Mouse (Mus musculus) myocyte (in vitro differentiated cells): ENCODE data around the gene Slc17a8. TPM values are rescaled to one million over a fixed set of nuclear protein-coding genes. Genes with fewer than 3 reads are reported as not detected.

Experiments used
- H3K27me3 ChIP-seq: one replicate; pipeline ENCODE4 v1.6.1; 2011; ENCODE audit not compliant: control insufficient read depth, insufficient read depth, insufficient read length
- H3K36me3 ChIP-seq: one replicate; pipeline ENCODE4 v1.6.1; 2011; ENCODE audit not compliant: control insufficient read depth, insufficient read depth
- H3K4me2 ChIP-seq: one replicate; pipeline ENCODE4 v1.6.1; 2011; ENCODE audit warnings: low read depth, control low read depth
- H3K4me3 ChIP-seq: one replicate; pipeline ENCODE4 v1.5.1; 2011; ENCODE audit warnings: mild to moderate bottlenecking, control low read depth, moderate library complexity
- H3K79me2 ChIP-seq: one replicate; pipeline ENCODE4 v1.6.1; 2011; ENCODE audit not compliant: control insufficient read depth, insufficient read depth
- H3ac ChIP-seq: one replicate; pipeline ENCODE4 v1.6.1; 2011; ENCODE audit not compliant: control insufficient read depth, insufficient read length
- CEBPB ChIP-seq: IDR thresholded peaks from 2 replicates; pipeline ENCODE4 v1.6.1; 2011; ENCODE audit warnings: mild to moderate bottlenecking, moderate library complexity; ENCODE audit not compliant: poor library complexity, insufficient read depth, severe bottlenecking
- E2F4 ChIP-seq: IDR thresholded peaks from one replicate; pipeline ENCODE4 v1.6.1; 2011; ENCODE audit warnings: mild to moderate bottlenecking, control low read depth, moderate library complexity; ENCODE audit not compliant: insufficient read depth
- MAX ChIP-seq: IDR thresholded peaks from one replicate; pipeline ENCODE4 v1.6.1; 2011; ENCODE audit warnings: low read depth, mild to moderate bottlenecking, control low read depth
- MYOD1 ChIP-seq, 3 experiments: IDR thresholded peaks; one replicate each; pipeline ENCODE4 v1.6.1; 2011; ENCODE audit warnings: control low read depth in 2 of 3, low read depth in 2 of 3, mild to moderate bottlenecking in 2 of 3, moderate library complexity in 1 of 3; ENCODE audit not compliant: insufficient read length in 2 of 3, control insufficient read depth in 1 of 3
- MYOG ChIP-seq, 3 experiments: IDR thresholded peaks; one replicate each; pipeline ENCODE4 v1.6.1; 2011; ENCODE audit warnings: control low read depth in 2 of 3, low read depth in 2 of 3, mild to moderate bottlenecking in 2 of 3; ENCODE audit not compliant: insufficient read length in 2 of 3, control insufficient read depth in 1 of 3, insufficient read depth in 1 of 3
- POLR2A ChIP-seq: IDR thresholded peaks from one replicate; pipeline ENCODE4 v1.6.1; 2011; ENCODE audit warnings: low read depth, mild to moderate bottlenecking, control low read depth, moderate library complexity; ENCODE audit not compliant: insufficient read length
- POLR2AphosphoS2 ChIP-seq: IDR thresholded peaks from one replicate; pipeline ENCODE4 v1.6.1; 2011; ENCODE audit warnings: low read depth, control low read depth; ENCODE audit not compliant: insufficient read length
- REST ChIP-seq: IDR thresholded peaks from one replicate; pipeline ENCODE4 v1.6.1; 2011; ENCODE audit warnings: mild to moderate bottlenecking, control low read depth, moderate library complexity; ENCODE audit not compliant: insufficient read depth, insufficient read length
- SRF ChIP-seq: IDR thresholded peaks from one replicate; pipeline ENCODE4 v1.6.1; 2011; ENCODE audit warnings: low read depth; ENCODE audit not compliant: control insufficient read depth, insufficient read length
- TCF12 ChIP-seq: IDR thresholded peaks from one replicate; pipeline ENCODE4 v1.6.1; 2011; ENCODE audit warnings: mild to moderate bottlenecking, control low read depth; ENCODE audit not compliant: poor library complexity, insufficient read depth, severe bottlenecking
- TCF3 ChIP-seq: IDR thresholded peaks from one replicate; pipeline ENCODE4 v1.6.1; 2011; ENCODE audit warnings: low read depth, control low read depth; ENCODE audit not compliant: insufficient read length
- USF1 ChIP-seq: IDR thresholded peaks from one replicate; pipeline ENCODE4 v1.6.1; 2011; ENCODE audit warnings: low read depth, mild to moderate bottlenecking, control low read depth, moderate library complexity
- polyA plus RNA-seq: library from polyadenylated mRNA; unstranded; fragments of >200 nt; fragmentation: generic; extraction: Trizol; gene quantifications from one replicate; pipeline ENCODE4 v1.2.1, GENCODE M21; 2012; ENCODE audit warnings: missing spikeins

Gene Slc17a8
- polyA plus RNA-seq, 1 experiment, result not detected

DNA sequence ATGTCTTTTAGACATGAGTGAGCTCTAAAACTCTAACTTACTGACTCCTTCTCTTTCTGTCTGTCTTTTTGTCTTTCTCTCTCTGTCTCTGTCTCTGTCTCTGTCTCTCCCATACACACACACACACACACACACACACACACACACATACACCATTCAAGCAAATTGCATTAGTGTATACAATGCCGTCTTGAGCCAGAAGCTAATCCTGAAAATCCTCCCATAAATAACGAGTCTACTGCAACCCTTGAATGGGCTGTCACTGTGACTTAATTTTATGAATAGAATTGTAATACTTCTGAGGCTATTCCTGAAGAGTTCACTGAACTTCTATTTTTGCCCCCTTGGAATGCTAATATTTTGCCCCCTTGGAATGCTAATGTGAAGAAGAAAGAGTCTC is 95.2 kb downstream of the Slc17a8 start:
- Histone ChIP-seq H3K79me2 (no peaks in the 10 kb centered on the region), H3K27me3 (no peaks in the 10 kb centered on the region), H3K36me3 (no peaks in the 10 kb centered on the region), H3ac (no peak overlapping the region), H3K4me2 (no peak overlapping the region), H3K4me3 (no peak overlapping the region)
- no peak for TF ChIP-seq TCF3
- TF ChIP-seq TCF12, result no peak
- no peak for TF ChIP-seq USF1
- TF ChIP-seq MYOD1 (IDR thresholded peaks at IDR 0.05; ENCODE audit: control insufficient read depth in 1 of 3, insufficient read length in 2 of 3, low read depth in 2 of 3), result no peak
- no peak for TF ChIP-seq POLR2A
- TF ChIP-seq MYOG (IDR thresholded peaks at IDR 0.05; ENCODE audit: control insufficient read depth in 1 of 3, insufficient read depth in 1 of 3, insufficient read length in 2 of 3, low read depth in 2 of 3), result no peak
- no peak for TF ChIP-seq REST
- no peak for TF ChIP-seq MAX
- no peak for TF ChIP-seq E2F4
- TF ChIP-seq POLR2AphosphoS2, result no peak
- no peak for TF ChIP-seq CEBPB
- TF ChIP-seq SRF, result no peak

Other genes starting within 250 kb of the Slc17a8 start
- 2.6 TPM for gene Gas2l3, start 177.3 kb downstream of the Slc17a8 start, polyA plus RNA-seq
- not detected for gene Nr1h4, start 87.7 kb downstream of the Slc17a8 start, polyA plus RNA-seq
- 7.2 TPM for gene Scyl2, start 65.0 kb upstream of the Slc17a8 start, polyA plus RNA-seq
- 4.5 TPM for gene Actr6, start 111.0 kb upstream of the Slc17a8 start, polyA plus RNA-seq
- gene Uhrf1bp1l, start 123.7 kb upstream of the Slc17a8 start, polyA plus RNA-seq, result 16.0 TPM